Mouse (Mus musculus) megakaryocyte, adult 5-6 weeks (primary cell): Measurements from ENCODE around the gene Ehmt2. TPM values are rescaled to one million over a fixed set of nuclear protein-coding genes. Genes with fewer than 3 reads are reported as not detected.
"Not testable (repeated sequence)": the region's sequence is repeated elsewhere in the genome, so short reads cannot be mapped to it uniquely, and the experiment has no call there.

Source experiments
- ATAC-seq: 2 replicates; pipeline ENCODE4 v1.8.0; 2016; ENCODE audit warnings: mild to moderate bottlenecking, inconsistent platforms; ENCODE audit not compliant: poor library complexity, severe bottlenecking
- total RNA-seq, 2 experiments: library from RNA; stranded (forward) in 1 of 2; stranded (reverse) in 1 of 2; fragments of 153-499, 151-499 nt in 1 of 2; fragments of 221-1000, 200-1000 nt in 1 of 2; gene quantifications; 2 replicates each; pipeline versions ENCODE4 v1.2.3 to v1.2.4; 2015 to 2017

The Ehmt2 gene
- total RNA-seq, 2 experiments from 2014 or later: 66.5 to 75.7 TPM

- ATAC-seq: no peak; the same call in 1 of the 2 replicates
Observed at GRCm38 (mm10) chr17:34917188-34917587, 18.9 kb downstream of the Ehmt2 start.

- ATAC-seq: 0 out of 2 replicates have a peak, but pooled peaks have one; percentile 38
Observed at GRCm38 (mm10) chr17:34922939-34923338, 24.7 kb downstream of the Ehmt2 start.

GRCm38 (mm10) chr17:34924258-34924657 is 26.0 kb downstream of the Ehmt2 start:
- no peak for ATAC-seq

- no peak for ATAC-seq
Observed at GRCm38 (mm10) chr17:34927306-34928019, 29.2 kb downstream of the Ehmt2 start.

GRCm38 (mm10) chr17:34928841-34929240 is 30.6 kb downstream of the Ehmt2 start:
- ATAC-seq: no peak

GRCm38 (mm10) chr17:34931061-34931734 is 32.9 kb downstream of the Ehmt2 start, which contains the start of gene Neu1:
TSS of gene Neu1 (plus strand) at chr17:34931253.
- peak; percentile 92 for ATAC-seq

GRCm38 (mm10) chr17:34931735-34932098 is 33.4 kb downstream of the Ehmt2 start:
- ATAC-seq: no peak

- ATAC-seq: no peak
Observed at GRCm38 (mm10) chr17:34932287-34932686, 34.0 kb downstream of the Ehmt2 start.

- ATAC-seq: no peak
Observed at GRCm38 (mm10) chr17:34934031-34934430, 35.8 kb downstream of the Ehmt2 start.

- peak; percentile 53 for ATAC-seq
Observed at GRCm38 (mm10) chr17:34934830-34935229, 36.6 kb downstream of the Ehmt2 start.

GRCm38 (mm10) chr17:34937960-34938505 is 39.8 kb downstream of the Ehmt2 start:
- ATAC-seq: peak; percentile 83

- ATAC-seq: no peak
Observed at GRCm38 (mm10) chr17:34941344-34942041, 43.2 kb downstream of the Ehmt2 start.

GRCm38 (mm10) chr17:34943128-34943815 is 45.0 kb downstream of the Ehmt2 start:
- no peak for ATAC-seq

GRCm38 (mm10) chr17:34944362-34944761 is 46.1 kb downstream of the Ehmt2 start:
- no peak for ATAC-seq

- no peak for ATAC-seq
Observed at GRCm38 (mm10) chr17:34946486-34947140, 48.3 kb downstream of the Ehmt2 start.

GRCm38 (mm10) chr17:34947606-34948005 is 49.3 kb downstream of the Ehmt2 start:
- peak; percentile 28; the same call in 1 of the 2 replicates for ATAC-seq

GRCm38 (mm10) chr17:34948721-34949552 is 50.7 kb downstream of the Ehmt2 start:
- not testable (repeated sequence) for ATAC-seq

GRCm38 (mm10) chr17:34949553-34949969 is 51.3 kb downstream of the Ehmt2 start:
- no peak for ATAC-seq
